Mouse (Mus musculus) cortical plate, adult 2 months (tissue): Measurements from ENCODE around the gene Aftph.

Experiments used
- CTCF ChIP-seq: fragments of 200-500 bp; IDR thresholded peaks from 2 replicates; pipeline ENCODE4 v1.5.1; 2011; ENCODE audit warnings: mild to moderate bottlenecking, control low read depth, low read length; ENCODE audit not compliant: insufficient read depth; ENCODE audit errors: extremely low read depth
- POLR2A ChIP-seq: fragments of 200-500 bp; IDR thresholded peaks from 2 replicates; pipeline ENCODE4 v1.6.1; 2011; ENCODE audit warnings: mild to moderate bottlenecking, low read length, control low read depth; ENCODE audit not compliant: insufficient read depth; ENCODE audit errors: extremely low read depth

DNA sequence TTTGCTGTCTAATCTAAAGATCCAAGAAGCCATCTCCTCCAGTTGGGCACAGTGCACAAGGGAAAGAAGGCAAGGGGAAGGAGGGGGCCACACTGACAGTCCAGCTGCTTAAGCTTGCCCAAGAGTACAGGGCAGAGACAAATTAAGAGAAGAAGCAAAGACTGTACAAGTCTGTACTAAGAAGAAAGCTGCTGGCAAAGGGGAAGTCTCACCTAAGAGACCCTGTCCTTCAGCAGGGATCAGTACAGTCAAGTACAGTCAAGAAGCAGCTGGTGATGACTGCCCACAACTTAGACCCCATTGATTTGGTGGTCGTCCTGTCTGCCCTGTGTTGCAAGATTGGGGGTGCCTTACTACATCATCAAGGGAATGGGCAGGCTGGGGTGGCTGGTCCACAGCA is 12.0 kb downstream of the Aftph start:
- TF ChIP-seq CTCF (no peak), POLR2A (no peak)
